Mouse (Mus musculus) c-Kit-positive CD71-negative TER-119-negative erythroid progenitor cells, embryonic 14.5 days (primary cell): Measurements from ENCODE around the gene Copa.
A peak's percentile ranks its signal among the peaks of the same experiment; 100 is the strongest.

Source experiments
- DNase-seq: peaks from one replicate; pipeline ENCODE4 v3.0.0-alpha.2; 2013; ENCODE audit warnings: low read depth

Copa gene

DNA sequence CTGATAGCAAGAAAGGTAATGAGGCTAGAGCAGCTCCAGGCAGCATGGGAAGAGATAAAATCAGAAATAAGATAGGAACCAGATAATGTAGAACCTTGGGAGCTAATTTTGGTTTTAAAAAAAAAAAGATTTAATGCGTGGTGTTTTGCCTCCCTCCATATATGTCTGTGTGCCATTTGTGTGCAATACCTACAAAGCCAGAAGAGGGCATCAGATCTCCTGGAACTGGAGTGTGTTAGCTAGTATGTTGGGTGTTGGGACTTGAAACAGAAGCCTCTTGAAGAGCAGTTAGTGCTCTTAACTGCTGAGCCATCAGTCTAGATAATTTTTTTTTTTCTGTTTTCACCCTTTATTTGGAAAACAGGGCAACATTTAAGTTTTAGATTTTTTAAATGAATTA is 61.2 kb downstream of the Copa start:
- peak; percentile 71 for DNase-seq

DNA sequence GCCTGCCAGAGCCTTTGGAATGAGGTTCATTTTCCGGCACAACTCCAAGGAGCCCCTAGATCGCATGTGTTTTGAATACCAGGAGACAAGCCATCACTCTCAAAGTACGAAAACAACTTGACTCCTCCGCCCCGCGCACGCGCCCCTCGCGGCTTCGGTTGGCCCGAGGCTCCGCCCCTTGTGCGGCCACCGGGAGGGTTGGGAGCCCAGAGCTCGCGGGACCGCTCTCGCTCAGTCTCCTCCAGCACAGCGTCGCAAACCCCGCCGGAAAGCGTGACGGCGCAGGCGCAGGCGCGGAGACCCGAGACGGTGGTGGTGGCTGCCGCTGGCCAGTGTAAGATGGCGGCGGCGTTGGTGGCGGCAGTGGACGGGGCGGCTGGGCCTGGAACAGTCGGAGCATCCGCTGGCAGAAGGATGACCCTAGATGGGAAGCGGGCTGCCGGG is 65.5 kb downstream of the Copa start, which contains the start of gene Dcaf8:
TSS of gene Dcaf8 (plus strand) at position 250 of the 444 bp plus-strand sequence.
- peak; percentile 96 for DNase-seq

DNA sequence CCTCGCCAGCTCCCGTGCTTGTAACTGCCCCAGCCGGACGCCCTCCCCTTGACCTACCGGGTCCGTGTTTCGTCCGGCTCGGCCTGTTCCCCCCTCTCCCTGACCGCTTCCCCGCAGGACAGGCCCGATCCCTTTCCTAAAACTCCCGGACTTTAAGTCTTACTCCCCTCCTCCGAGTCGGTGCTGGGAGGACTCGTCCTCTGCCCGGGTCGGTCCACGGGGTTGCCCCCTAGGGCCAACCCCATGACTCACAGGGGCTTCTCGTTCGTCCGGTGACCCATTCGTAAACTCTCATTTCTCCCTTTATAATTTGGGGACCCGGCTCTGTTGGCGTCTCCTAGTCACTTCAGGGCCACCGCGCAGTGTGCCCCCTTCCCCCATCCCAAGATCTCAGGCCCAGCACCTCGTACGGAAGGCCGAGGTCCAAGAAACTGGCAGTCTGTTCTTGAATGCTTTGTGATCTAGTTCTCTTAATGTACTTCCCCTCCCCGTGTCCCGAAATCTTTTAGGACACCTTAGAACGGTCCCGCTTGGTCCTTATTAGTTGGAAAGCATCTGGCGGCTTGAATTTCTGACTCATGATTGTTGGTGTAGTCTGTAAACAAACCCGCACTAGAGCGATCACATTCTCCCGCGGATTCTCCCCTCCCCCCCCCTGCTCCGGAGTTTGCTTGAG is 66.1 kb downstream of the Copa start:
- DNase-seq: peak; percentile 66

DNA sequence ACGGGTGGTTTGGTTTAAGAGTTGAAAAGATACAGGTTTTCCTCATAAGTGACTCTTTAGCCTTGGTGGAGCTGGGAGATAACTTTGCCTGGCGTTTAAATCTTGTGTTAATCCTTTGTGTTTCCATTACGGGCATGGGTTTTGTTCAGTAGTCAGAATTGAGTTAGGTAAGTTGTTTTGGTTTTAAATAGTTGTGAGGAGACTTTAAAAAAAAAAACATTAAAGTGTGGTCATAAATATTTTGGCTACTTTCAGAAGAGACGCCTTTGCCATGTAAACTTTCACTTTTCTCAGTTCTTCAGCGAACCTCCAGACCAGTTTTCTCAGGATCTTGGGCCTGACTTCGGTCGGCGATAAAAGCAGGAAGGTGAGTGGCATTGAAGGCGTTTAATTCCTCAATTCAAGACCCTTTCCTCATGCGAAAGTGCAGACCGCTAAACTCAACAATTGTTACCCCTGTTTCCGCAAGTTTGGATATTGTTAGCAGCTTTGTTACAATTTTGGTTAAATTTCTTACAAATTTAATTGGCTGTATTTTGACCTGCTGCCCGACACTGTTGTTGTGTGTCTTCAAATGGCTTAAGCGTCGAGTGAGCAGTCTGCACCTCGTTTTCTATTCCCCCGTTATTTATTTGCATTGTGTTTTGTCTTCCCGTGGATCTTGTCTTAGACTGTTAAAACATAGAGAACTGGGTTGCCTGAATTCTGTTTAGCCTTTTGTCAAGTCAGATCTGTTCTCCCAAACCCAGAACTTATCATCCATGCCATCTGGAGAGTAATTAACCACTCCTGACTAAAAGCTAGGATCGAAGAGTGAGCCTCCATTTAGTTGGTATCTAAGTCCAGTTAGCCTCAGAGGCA is 66.9 kb downstream of the Copa start:
- DNase-seq: peak; percentile 18

DNA sequence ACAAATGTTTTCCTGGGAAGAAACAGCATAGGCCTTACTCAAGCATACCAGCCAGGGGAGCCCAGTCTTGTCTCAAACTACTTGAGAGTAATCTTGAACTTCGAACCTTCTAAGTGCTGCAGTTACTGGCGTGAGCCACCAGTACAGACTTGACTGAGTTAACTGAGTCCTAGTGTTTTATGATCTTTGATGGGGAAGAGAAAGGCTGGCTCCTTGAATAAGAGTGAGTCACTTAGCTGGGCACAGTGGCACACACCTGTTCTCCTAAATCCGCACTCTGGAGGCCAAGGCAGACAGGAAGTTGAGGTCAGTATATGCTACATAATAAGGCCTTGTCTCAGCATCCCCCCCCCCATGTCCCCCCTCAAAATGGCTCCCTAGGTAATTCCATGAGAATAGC is 72.2 kb downstream of the Copa start:
- DNase-seq: no peak

DNA sequence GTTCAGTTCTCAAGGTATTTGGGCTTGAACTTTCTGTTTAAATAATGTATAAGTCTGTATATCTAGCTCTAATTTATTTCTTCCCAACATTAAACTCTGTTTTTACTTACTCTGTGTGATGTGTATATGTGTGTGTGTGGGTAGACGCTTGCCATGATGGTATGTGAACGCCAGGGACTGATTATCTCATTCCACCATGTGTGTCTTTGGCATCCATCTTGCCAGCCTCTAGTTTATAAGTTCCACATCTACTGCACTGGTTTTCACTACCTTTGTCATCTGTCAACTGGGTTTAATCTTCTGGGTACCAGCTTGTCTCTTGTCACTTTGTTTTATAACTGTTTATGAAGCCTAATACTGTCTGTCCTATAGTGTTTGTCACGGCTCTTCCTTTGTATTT is 73.2 kb downstream of the Copa start:
- no peak for DNase-seq

DNA sequence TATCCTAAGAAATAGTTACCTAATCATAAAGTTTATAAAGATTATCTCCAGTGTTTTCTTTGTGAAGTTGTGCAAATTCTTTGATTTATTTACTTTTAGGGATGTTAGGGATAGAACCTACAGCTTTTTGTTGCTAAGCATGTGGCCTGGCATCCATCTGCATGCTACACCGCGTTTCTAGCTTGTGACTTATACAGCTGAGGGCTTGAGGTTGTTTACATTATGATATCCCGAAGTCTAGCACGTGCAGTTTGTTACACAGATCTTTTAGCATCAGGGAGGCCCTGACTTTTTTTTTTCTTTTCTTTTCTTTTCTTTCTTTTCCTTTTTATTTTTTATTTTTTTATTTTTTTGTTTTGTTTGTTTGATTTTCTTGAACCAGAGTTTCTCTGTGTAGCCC is 77.6 kb downstream of the Copa start:
- no peak for DNase-seq

DNA sequence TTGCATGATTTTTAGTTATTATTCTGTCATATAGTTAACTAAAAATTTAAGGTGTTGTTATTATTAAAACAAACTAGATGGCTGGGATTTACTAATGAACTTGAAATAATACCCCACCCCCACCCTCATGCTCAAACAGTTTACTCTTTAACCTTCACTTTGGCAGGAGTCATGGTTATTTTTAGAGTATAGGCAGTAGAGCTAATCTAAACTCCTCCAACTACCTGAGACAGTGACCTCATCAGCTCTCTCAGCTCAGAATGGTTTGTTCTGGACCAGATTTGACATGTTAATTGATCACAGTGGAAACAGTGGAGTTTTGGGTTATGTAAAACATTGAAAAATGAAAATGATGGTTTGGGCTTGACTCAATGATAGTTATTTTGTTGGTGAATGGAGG is 78.2 kb downstream of the Copa start:
- DNase-seq: no peak

DNA sequence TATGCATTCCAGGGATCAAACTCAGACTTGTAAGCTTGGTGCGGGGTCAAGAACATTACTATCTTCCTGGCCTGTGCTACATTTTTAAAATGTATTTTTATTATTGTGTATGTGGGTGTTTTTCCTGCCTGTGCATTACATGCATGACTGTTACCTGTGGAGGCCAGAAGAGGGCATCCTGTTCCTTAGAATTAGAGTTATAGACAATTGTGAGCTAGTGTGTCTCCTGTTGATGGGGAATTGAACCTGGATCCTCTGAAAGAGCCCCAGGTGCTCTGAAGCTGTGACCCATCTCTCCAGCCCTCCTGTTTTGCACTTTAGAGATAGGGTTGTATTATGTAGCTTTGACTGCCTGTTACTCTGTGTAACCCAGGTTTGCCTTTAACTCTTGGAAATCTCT is 79.7 kb downstream of the Copa start:
- peak; percentile 13 for DNase-seq

DNA sequence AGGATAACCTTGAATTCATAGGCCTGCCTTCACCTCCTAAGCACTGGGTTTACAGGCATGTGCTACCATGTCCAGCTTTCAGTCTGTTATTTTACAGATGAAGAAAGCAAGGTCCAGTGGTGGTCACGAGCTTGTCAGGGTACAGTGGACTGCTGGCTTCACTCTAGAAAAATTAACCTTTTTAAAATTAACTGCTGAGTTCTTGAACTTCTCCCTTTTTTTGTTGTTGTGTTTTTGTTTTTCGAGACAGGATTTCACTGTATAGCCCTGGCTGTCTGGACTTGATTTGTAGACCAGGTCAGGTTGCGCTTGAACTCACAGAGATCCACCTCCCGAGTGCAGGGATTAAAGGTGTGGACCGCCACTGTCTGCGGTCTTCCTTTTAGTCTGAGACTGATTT is 80.6 kb downstream of the Copa start:
- no peak for DNase-seq

DNA sequence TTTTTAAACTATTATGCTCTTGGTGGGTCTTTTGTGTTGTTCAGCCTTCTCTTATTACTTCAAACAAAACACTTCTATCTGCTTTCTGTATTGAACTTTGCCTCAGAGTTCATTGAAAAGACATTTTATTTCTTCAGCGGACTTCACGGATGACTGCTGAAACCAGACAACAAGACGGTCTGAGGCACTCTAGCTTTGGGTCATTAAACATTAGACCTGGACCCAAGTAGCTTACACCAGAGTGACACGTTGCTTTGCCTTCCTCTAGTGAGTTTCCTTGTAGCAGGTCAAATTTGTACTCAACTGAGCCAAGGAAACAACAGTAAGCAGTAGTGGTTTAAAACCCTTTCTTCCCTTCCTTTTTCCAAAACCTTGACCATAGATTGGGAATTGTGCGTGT is 85.6 kb downstream of the Copa start:
- DNase-seq: no peak

DNA sequence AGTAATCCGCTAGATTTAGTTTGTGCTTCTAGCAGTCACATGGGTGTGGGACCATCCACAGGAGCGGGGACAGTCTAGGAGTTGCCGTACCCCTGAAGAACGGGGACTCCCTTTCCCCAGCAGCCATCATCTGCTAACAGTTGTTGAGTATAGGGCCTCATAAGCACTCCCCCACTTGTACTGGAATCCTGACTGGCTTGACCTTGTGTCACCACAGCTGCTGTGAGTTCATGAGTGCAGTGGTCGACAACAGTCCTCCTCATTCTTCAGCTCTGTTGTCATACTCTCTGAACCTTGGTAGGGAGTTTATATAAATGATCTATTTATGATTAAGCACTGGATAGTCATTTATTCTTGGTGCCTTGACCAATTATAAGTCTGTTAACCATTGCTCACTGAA is 87.5 kb downstream of the Copa start:
- no peak for DNase-seq
